ENCODE assay signal across 23 mouse cellular contexts in genomic region chr6:66274737-66275136, GRCm38 (mm10).
A peak's percentile ranks its signal among the peaks of the same experiment; 100 is the strongest.
DNase-seq lines count a peak whose midpoint lies in the region; ATAC-seq lines count a peak whose summit lies in the region.
"Had no signal": no experiment of that assay in that cellular context is flagged by ENCODE, and none has a peak within 500 bp of the region (broad histone marks: within the 10 kb centered on the region; RNA-seq: fewer than 3 reads in every experiment).

No protein-coding gene starts in this region.

- no peaks in the 10 kb centered on the region for H3K36me3 ChIP-seq in splenic B cell, adult 2 months (ENCODE audit: control insufficient read depth, insufficient read depth, low read length, poor library complexity, severe bottlenecking)
- H3K36me3 ChIP-seq: embryonic facial prominence, embryonic 10.5 days; embryonic facial prominence, embryonic 13.5 days; forebrain, embryonic 10.5 days; hindbrain, embryonic 10.5 days; hindbrain, embryonic 13.5 days; intestine, embryonic 15.5 days had no signal

- H3K27me3 ChIP-seq in splenic B cell, adult 2 months (ENCODE audit: control insufficient read depth, insufficient read depth, low read length, poor library complexity, severe bottlenecking), result no peaks in the 10 kb centered on the region
- H3K27me3 ChIP-seq: embryonic facial prominence, embryonic 13.5 days; forebrain, embryonic 13.5 days; hindbrain, embryonic 13.5 days; intestine, embryonic 15.5 days had no signal

- DNase-seq in A20 (ENCODE audit: low read depth, low spot score), result peak; percentile 2
- peak; percentile 4 for DNase-seq in splenic B cell, adult 2 months (ENCODE audit: low read depth, low spot score)
- DNase-seq in kidney, adult 9 months, result no peak
- no peak for DNase-seq in cerebellum, adult 9-10 months
- no peak for DNase-seq in gastrocnemius, postnatal 25 days
- DNase-seq: adrenal gland, adult 2 months; adrenal gland, postnatal 14 days; cerebellum, adult 11-12 months; embryo, embryonic 11 days; gastrocnemius, postnatal 36 days; heart, adult 11 months; kidney, adult 11 months had no signal

- ATAC-seq in common myeloid progenitor, adult 5-6 weeks (replicated peaks; ENCODE audit: low read depth, poor library complexity, severe bottlenecking), result peak; percentile 83
- ATAC-seq in megakaryocyte, adult 5-6 weeks (ENCODE audit: poor library complexity, severe bottlenecking), result peak; percentile 84
- ATAC-seq: forebrain, embryonic 13.5 days; forebrain, embryonic 16.5 days; hindbrain, embryonic 16.5 days; intestine, embryonic 15.5 days had no signal

Comparison
In these comparisons a context has a peak if more than half of its experiments do, and no peak if none do; other contexts are left out.
1. DNase-seq: peak in A20 (single experiment) and splenic B cell, adult 2 months (single experiment); none in kidney, adult 9 months (single experiment), cerebellum, adult 9-10 months (single experiment) and gastrocnemius, postnatal 25 days (single experiment).